Mouse (Mus musculus) CH12.LX (cell line): Measurements from ENCODE around the gene March10. TPM values are rescaled to one million over a fixed set of nuclear protein-coding genes. Genes with fewer than 3 reads are reported as not detected.

Experiments used
- DNase-seq: peaks from one replicate; pipeline ENCODE4 v3.0.0-alpha.2; 2013; ENCODE audit errors: extremely low read depth
- H3K27ac ChIP-seq: 2 replicates; pipeline ENCODE4 v1.5.1; 2012; ENCODE audit warnings: low read depth, mild to moderate bottlenecking, control low read depth, moderate library complexity; ENCODE audit not compliant: insufficient read depth
- H3K27me3 ChIP-seq: replicated peaks from 2 replicates; pipeline ENCODE3; 2012; ENCODE audit warnings: inconsistent platforms
- H3K36me3 ChIP-seq, 2 experiments: replicated peaks in 1 of 2; 2 replicates each; pipeline versions ENCODE3 to v1.6.1; 2012; ENCODE audit warnings: inconsistent platforms in 1 of 2, low read length in 1 of 2, mild to moderate bottlenecking in 1 of 2, mixed read lengths in 1 of 2, moderate library complexity in 1 of 2; ENCODE audit not compliant: control insufficient read depth in 1 of 2, insufficient read depth in 1 of 2
- H3K4me1 ChIP-seq, 2 experiments: 2 replicates each; pipeline ENCODE4 v1.6.1; 2012; ENCODE audit warnings: inconsistent platforms in 1 of 2, moderate library complexity in 1 of 2; ENCODE audit not compliant: insufficient read depth in 2 of 2, control insufficient read depth in 1 of 2
- H3K4me2 ChIP-seq: 2 replicates; pipeline ENCODE4 v1.6.1; 2012; ENCODE audit warnings: low read depth, mild to moderate bottlenecking, control low read depth; ENCODE audit not compliant: poor library complexity, insufficient read depth, severe bottlenecking
- H3K4me3 ChIP-seq, 3 experiments: fragments of 150-350 bp in 1 of 3; sonication (generic) in 1 of 3; replicated peaks in 1 of 3; 2 replicates each; pipeline versions ENCODE3 to v1.5.1; 2011 to 2012; ENCODE audit warnings: low read depth in 2 of 3, low read length in 2 of 3, mild to moderate bottlenecking in 2 of 3, moderate library complexity in 2 of 3, control low read depth in 1 of 3, improper control_type of control experiment in 1 of 3, inconsistent platforms in 1 of 3, mixed read lengths in 1 of 3; ENCODE audit not compliant: poor library complexity in 1 of 3
- H3K79me2 ChIP-seq: replicated peaks from 2 replicates; pipeline ENCODE4 v1.6.1; 2012; ENCODE audit warnings: mild to moderate bottlenecking, moderate library complexity; ENCODE audit not compliant: control insufficient read depth, poor library complexity, insufficient read depth, severe bottlenecking; ENCODE audit errors: extremely low read depth
- H3K9ac ChIP-seq: 2 replicates; pipeline ENCODE4 v1.6.1; 2012; ENCODE audit warnings: low read depth, mild to moderate bottlenecking, control low read depth, moderate library complexity; ENCODE audit not compliant: insufficient read depth
- H3K9me3 ChIP-seq: replicated peaks from 2 replicates; pipeline ENCODE3; 2012; ENCODE audit warnings: low read length, inconsistent platforms, mixed read lengths
- BHLHE40 ChIP-seq: IDR thresholded peaks from 2 replicates; pipeline ENCODE4 v1.6.1; 2011; ENCODE audit warnings: mild to moderate bottlenecking, low read depth, low read length, improper control_type of control experiment
- EP300 ChIP-seq: IDR thresholded peaks from 2 replicates; pipeline ENCODE4 v1.6.1; 2011; ENCODE audit warnings: low read length, improper control_type of control experiment
- ETS1 ChIP-seq: conservative IDR thresholded peaks from 2 replicates; pipeline ENCODE4 v1.6.1; 2012; ENCODE audit warnings: low read depth, mild to moderate bottlenecking, inconsistent platforms, low read length, improper control_type of control experiment, moderate library complexity
- GABPA ChIP-seq: IDR thresholded peaks from 2 replicates; pipeline ENCODE4 v1.6.1; 2012; ENCODE audit warnings: low read depth, low read length, improper control_type of control experiment, inconsistent platforms; ENCODE audit not compliant: insufficient replicate concordance
- HCFC1 ChIP-seq: IDR thresholded peaks from 2 replicates; pipeline ENCODE4 v1.6.1; 2012; ENCODE audit warnings: low read depth, mild to moderate bottlenecking, inconsistent platforms, low read length, improper control_type of control experiment
- JUN ChIP-seq: IDR thresholded peaks from 2 replicates; pipeline ENCODE4 v1.6.1; 2011; ENCODE audit warnings: low read depth, mild to moderate bottlenecking, low read length, improper control_type of control experiment, moderate library complexity; ENCODE audit not compliant: insufficient read depth
- JUND ChIP-seq: conservative IDR thresholded peaks from 2 replicates; pipeline ENCODE4 v1.6.1; 2011; ENCODE audit warnings: low read depth, low read length, improper control_type of control experiment
- MAX ChIP-seq: IDR thresholded peaks from 2 replicates; pipeline ENCODE4 v1.6.1; 2011; ENCODE audit warnings: low read length, improper control_type of control experiment
- MAZ ChIP-seq: IDR thresholded peaks from 2 replicates; pipeline ENCODE4 v1.6.1; 2012; ENCODE audit warnings: low read depth, mild to moderate bottlenecking, inconsistent platforms, low read length, improper control_type of control experiment, moderate library complexity
- MEF2A ChIP-seq: IDR thresholded peaks from 2 replicates; pipeline ENCODE4 v1.6.1; 2014; ENCODE audit warnings: low read depth, mild to moderate bottlenecking, inconsistent platforms, low read length, improper control_type of control experiment, borderline replicate concordance
- MYC ChIP-seq: IDR thresholded peaks from 2 replicates; pipeline ENCODE4 v1.6.1; 2011; ENCODE audit warnings: low read depth, mild to moderate bottlenecking, improper control_type of control experiment, low read length
- NELFE ChIP-seq: IDR thresholded peaks from 2 replicates; pipeline ENCODE4 v1.6.1; 2011; ENCODE audit warnings: low read depth, low read length, improper control_type of control experiment
- PAX5 ChIP-seq: IDR thresholded peaks from 2 replicates; pipeline ENCODE4 v1.6.1; 2012; ENCODE audit warnings: low read length, inconsistent platforms, mixed read lengths
- POLR2A ChIP-seq: IDR thresholded peaks from 2 replicates; pipeline ENCODE4 v1.6.1; 2011; ENCODE audit warnings: low read depth, mild to moderate bottlenecking, improper control_type of control experiment, low read length
- SMC3 ChIP-seq: IDR thresholded peaks from 2 replicates; pipeline ENCODE4 v1.6.1; 2011; ENCODE audit warnings: low read depth, low read length, improper control_type of control experiment
- USF1 ChIP-seq: IDR thresholded peaks from 2 replicates; pipeline ENCODE4 v1.6.1; 2014; ENCODE audit warnings: low read depth, mild to moderate bottlenecking, inconsistent platforms, low read length, improper control_type of control experiment
- ZC3H11A ChIP-seq: IDR thresholded peaks from 2 replicates; pipeline ENCODE4 v1.6.1; 2012; ENCODE audit warnings: low read depth, mild to moderate bottlenecking, inconsistent platforms, low read length, improper control_type of control experiment
- ZNF384 ChIP-seq: IDR thresholded peaks from 2 replicates; pipeline ENCODE4 v1.6.1; 2012; ENCODE audit warnings: low read depth, low read length, improper control_type of control experiment, inconsistent platforms
- dilution Hi-C: fragments of 300-500 bp; cut with MboI; formaldehyde crosslinking; loops from 2 replicates; pipeline ENCODE4 v1.14.3; 2020; ENCODE audit warnings: low sequenced_read_pairs; ENCODE audit not compliant: extremely low pct_unique_long_range_greater_than_20kb, extremely low pct_ligation_motif_present
- in situ Hi-C: fragments of 300-500 bp; cut with MboI; formaldehyde crosslinking; loops from 3 replicates; pipeline ENCODE4 v1.14.3; 2019; ENCODE audit warnings: low sequenced_read_pairs, low pct_ligation_motif_present, low pct_unique_long_range_greater_than_20kb, mixed read lengths
- polyA plus RNA-seq: library from polyadenylated mRNA; unstranded; fragments of >175 nt; gene quantifications from 2 replicates; pipeline ENCODE4 v1.2.1, GENCODE M21; 2012; ENCODE audit warnings: low read depth; ENCODE audit not compliant: insufficient read length
- total RNA-seq, 2 experiments: library from RNA; depleted of rRNA; stranded (reverse); fragments of 300-350 nt in 1 of 2; fragments of >200 nt in 1 of 2; gene quantifications; 2 replicates each; pipeline ENCODE4 v1.2.3; 2012 to 2014

The March10 gene
- total and polyA plus RNA-seq, 3 experiments, result not detected

DNA sequence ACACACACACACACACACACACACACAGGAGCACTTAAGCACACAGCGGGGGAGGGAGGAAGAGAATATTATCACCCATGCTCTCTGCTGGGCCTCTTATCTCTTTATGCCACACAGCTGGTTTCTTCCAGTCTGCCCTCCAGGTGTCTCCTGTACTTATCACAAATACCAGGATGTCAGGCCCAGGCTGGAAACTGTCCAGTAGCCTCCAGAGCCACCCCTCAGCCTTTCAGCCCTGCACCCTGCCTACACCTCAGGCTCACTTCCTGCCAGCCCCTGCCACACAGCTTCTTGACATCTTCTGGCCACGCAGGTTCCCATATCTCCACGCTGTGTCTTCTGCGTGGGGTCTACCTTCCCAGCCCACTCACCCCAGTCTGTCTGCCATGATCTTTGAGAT is 90.5 kb downstream of the March10 start:
- H3K4me3 ChIP-seq, result no peak overlapping the region
- H3K4me1 ChIP-seq, result peaks cover 0 to 5% of the 10 kb centered on the region in 2 experiments; a peak in 2 of 4 replicates
- H3K4me2 ChIP-seq, result no peak overlapping the region
- no peak for DNase-seq
- in situ Hi-C loops, result no loop called here
- H3K79me2 ChIP-seq, result no peaks in the 10 kb centered on the region
- dilution Hi-C loops, result no loop called here
- H3K9ac ChIP-seq, result no peak overlapping the region
- no peak overlapping the region for H3K27ac ChIP-seq
- TF ChIP-seq MAZ (no peak), PAX5 (no peak), MAX (no peak), ZC3H11A (no peak), USF1 (no peak)
- TF ChIP-seq, all 38 proteins: peak for 0
- H3K27me3 ChIP-seq, result peaks cover 1% of the 10 kb centered on the region
- H3K9me3 ChIP-seq, result no peaks in the 10 kb centered on the region
- no peaks in the 10 kb centered on the region for H3K36me3 ChIP-seq

GRCm38 (mm10) chr11:105365611-105366010 is 90.9 kb downstream of the March10 start:
- no peak overlapping the region for H3K4me3 ChIP-seq
- in situ Hi-C loops (no loop called here), dilution Hi-C loops (no loop called here)
- H3K27me3 ChIP-seq, result peaks cover 5% of the 10 kb centered on the region
- H3K4me2 ChIP-seq, result no peak overlapping the region
- no peak overlapping the region for H3K27ac ChIP-seq
- no peaks in the 10 kb centered on the region for H3K36me3 ChIP-seq
- H3K79me2 ChIP-seq, result no peaks in the 10 kb centered on the region
- DNase-seq, result no peak
- H3K9ac ChIP-seq, result no peak overlapping the region
- TF ChIP-seq SMC3 (no peak), MAX (no peak), NELFE (no peak), ETS1 (no peak), ZC3H11A (no peak), GABPA (no peak), JUND (no peak), JUN (no peak), EP300 (no peak), ZNF384 (no peak), POLR2A (no peak), PAX5 (no peak), MYC (no peak), HCFC1 (no peak), MEF2A (no peak), MAZ (no peak), BHLHE40 (no peak), USF1 (no peak)
- peaks cover 0 to 5% of the 10 kb centered on the region in 2 experiments; a peak in 2 of 4 replicates for H3K4me1 ChIP-seq
- no peaks in the 10 kb centered on the region for H3K9me3 ChIP-seq
